Mouse (Mus musculus): ENCODE results near the gene Gpr27. TPM values are rescaled to one million over a fixed set of nuclear protein-coding genes. Genes with fewer than 3 reads are reported as not detected.

Gene Gpr27
- polyA plus RNA-seq, 1 experiment from 2014 or later, result 0.59 TPM

DNA sequence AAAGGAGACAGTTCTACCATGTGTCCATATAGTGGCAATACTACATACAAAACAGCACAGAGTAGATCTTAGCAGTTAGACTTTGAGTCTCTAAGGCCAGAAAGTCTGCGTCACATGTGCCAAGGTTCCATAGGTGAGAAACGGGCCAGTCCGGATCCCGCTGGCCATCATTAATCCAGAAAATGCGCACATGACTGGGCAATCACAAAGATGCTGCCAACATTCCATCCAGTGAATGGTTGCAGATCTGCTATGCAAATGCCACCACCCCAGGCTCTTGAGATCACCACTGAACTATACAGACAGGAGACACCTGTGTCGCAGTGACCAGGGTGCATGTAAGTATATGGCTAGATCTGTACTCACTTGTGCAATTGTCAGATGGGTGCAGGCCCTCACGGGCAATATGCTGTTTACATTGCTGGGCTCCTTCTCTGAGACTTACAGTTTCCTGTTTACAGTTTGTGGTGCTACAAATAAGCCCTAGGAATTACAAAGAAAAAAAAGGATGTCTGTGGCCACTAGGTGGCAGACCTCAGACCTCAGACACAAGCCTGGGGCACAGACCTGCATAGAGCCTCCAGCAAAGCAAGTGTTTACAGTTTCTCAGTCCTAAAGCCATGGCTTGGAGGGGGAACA lies 21.9 kb upstream of the Gpr27 start:
- 79% methylated on average over 7 of the region's 7 CpGs for WGBS
- Histone ChIP-seq H3K4me2 (ENCODE audit: low read depth, low read length) (no peak overlapping the region), H3K27me3 (ENCODE audit: control insufficient read depth, insufficient read depth, low read length) (0 out of 2 replicates have a peak, but pooled peaks cover 3% of the 10 kb centered on the region), H3K27ac (ENCODE audit: low read length) (no peak overlapping the region), H3K36me3 (ENCODE audit: control insufficient read depth, insufficient read depth) (no peaks in the 10 kb centered on the region), H3K4me1 (ENCODE audit: control insufficient read depth, insufficient read depth, low read length) (peaks cover 15% of the 10 kb centered on the region), H3K9me3 (replicated peaks; ENCODE audit: control insufficient read depth, low read length) (no peaks in the 10 kb centered on the region), H3K9ac (ENCODE audit: low read length) (no peak overlapping the region), H3K4me3 (ENCODE audit: low read length) (no peak overlapping the region)
- no peak for ATAC-seq (replicated peaks; ENCODE audit: extremely low read depth, insufficient read depth, low FRiP score)

DNA sequence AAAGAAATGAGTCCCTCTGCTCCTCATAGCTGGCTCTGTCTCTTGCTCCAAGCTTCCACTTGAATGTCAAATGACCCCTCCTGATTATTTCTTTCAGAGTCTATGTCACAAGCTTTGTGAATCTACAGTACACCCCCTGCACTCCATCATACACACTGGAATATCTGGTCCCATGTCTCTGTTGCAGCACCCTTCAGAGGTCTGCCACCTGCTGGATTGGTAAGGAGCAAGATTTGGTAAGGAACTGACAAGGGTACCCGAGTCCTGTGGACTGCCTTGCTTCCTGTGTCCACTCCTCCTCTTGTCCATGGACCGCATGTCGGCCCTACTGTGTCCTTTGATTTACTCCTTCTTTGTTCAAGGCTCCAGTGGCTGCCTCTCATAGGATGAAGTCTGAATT lies 20.7 kb upstream of the Gpr27 start:
- peaks cover 10% of the 10 kb centered on the region for H3K4me1 ChIP-seq (ENCODE audit: control insufficient read depth, insufficient read depth, low read length)
- H3K9me3 ChIP-seq (replicated peaks; ENCODE audit: control insufficient read depth, low read length), result no peaks in the 10 kb centered on the region
- H3K27ac ChIP-seq (ENCODE audit: low read length), result no peak overlapping the region
- no peak for ATAC-seq (replicated peaks; ENCODE audit: extremely low read depth, insufficient read depth, low FRiP score)
- no peak overlapping the region for H3K9ac ChIP-seq (ENCODE audit: low read length)
- H3K27me3 ChIP-seq (ENCODE audit: control insufficient read depth, insufficient read depth, low read length), result 0 out of 2 replicates have a peak, but pooled peaks cover 3% of the 10 kb centered on the region
- 64% methylated on average over 3 of the region's 3 CpGs for WGBS
- no peak overlapping the region for H3K4me2 ChIP-seq (ENCODE audit: low read depth, low read length)
- H3K4me3 ChIP-seq (ENCODE audit: low read length), result no peak overlapping the region
- no peaks in the 10 kb centered on the region for H3K36me3 ChIP-seq (ENCODE audit: control insufficient read depth, insufficient read depth)

DNA sequence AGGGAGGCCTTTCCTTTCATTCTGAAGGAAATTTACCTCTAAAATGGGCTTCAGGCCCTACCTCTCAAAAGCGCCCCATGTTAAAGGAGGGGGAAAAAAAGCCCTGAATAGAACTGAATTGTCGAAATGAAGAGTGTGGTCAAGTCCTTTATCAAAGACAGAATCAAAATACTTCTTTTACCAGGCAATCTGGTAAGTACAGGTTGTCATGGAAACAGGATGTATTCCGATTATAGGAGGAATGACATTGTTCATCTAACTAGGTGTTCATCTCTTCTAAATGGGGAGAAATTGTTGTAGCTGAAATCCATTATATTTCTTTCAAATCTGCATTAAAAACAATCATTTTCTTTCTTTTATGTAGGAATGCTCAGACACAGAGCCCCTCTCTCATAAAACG lies 18.0 kb upstream of the Gpr27 start:
- no peaks in the 10 kb centered on the region for H3K9me3 ChIP-seq (replicated peaks; ENCODE audit: control insufficient read depth, low read length)
- 83% methylated on average over 4 of the region's 4 CpGs for WGBS
- no peak overlapping the region for H3K27ac ChIP-seq (ENCODE audit: low read length)
- H3K27me3 ChIP-seq (ENCODE audit: control insufficient read depth, insufficient read depth, low read length), result peaks cover 5% of the 10 kb centered on the region; the same call in 1 of the 2 replicates
- no peaks in the 10 kb centered on the region for H3K4me1 ChIP-seq (ENCODE audit: control insufficient read depth, insufficient read depth, low read length)
- no peak overlapping the region for H3K4me2 ChIP-seq (ENCODE audit: low read depth, low read length)
- ATAC-seq (replicated peaks; ENCODE audit: extremely low read depth, insufficient read depth, low FRiP score), result no peak
- no peak overlapping the region for H3K4me3 ChIP-seq (ENCODE audit: low read length)
- H3K9ac ChIP-seq (ENCODE audit: low read length), result no peak overlapping the region
- no peaks in the 10 kb centered on the region for H3K36me3 ChIP-seq (ENCODE audit: control insufficient read depth, insufficient read depth)

DNA sequence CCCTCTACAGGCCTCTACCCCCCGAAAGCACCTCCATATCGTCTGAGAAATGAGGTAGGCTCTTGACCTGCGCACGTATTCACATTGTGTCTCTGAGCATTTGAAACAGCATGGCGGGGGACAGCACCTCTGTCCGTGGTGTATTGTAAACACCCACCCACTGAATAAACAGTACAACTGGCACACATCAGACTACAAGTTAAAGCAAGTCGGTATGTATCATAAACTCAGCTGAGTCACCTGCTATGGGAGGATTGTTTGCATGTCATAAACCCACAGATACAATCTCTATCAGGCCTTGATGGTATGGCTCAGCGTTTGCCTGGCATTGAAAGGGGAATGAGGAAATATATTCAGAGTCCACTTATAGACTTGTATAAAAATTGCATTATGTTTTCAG lies 15.2 kb upstream of the Gpr27 start:
- no peak overlapping the region for H3K4me3 ChIP-seq (ENCODE audit: low read length)
- ATAC-seq (replicated peaks; ENCODE audit: extremely low read depth, insufficient read depth, low FRiP score), result no peak
- H3K4me1 ChIP-seq (ENCODE audit: control insufficient read depth, insufficient read depth, low read length), result no peaks in the 10 kb centered on the region
- peaks cover 5% of the 10 kb centered on the region; the same call in 1 of the 2 replicates for H3K27me3 ChIP-seq (ENCODE audit: control insufficient read depth, insufficient read depth, low read length)
- H3K4me2 ChIP-seq (ENCODE audit: low read depth, low read length), result no peak overlapping the region
- H3K9me3 ChIP-seq (replicated peaks; ENCODE audit: control insufficient read depth, low read length), result no peaks in the 10 kb centered on the region
- H3K36me3 ChIP-seq (ENCODE audit: control insufficient read depth, insufficient read depth), result no peaks in the 10 kb centered on the region
- H3K27ac ChIP-seq (ENCODE audit: low read length), result no peak overlapping the region
- H3K9ac ChIP-seq (ENCODE audit: low read length), result no peak overlapping the region
- 80% methylated on average over 8 of the region's 8 CpGs for WGBS

DNA sequence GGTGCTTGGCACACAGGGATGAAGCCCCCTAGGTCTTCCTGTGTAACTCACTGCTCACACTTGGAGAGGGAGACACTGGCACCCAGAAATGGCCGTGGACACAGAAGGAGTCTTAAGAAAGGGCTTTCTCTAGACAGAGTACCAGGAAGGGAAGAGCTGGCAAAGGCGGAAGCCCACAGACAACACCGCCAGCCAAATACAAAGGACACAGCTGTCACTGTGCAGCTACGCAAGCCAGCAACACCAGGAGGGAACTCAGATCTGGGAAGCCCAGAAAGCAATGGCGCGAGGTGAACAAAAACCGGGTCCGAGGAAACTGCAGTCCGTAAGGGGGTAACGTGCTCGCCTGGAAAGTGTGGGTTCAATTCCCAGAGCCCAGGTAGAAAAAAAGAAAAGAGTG lies 14.4 kb upstream of the Gpr27 start:
- ATAC-seq (replicated peaks; ENCODE audit: extremely low read depth, insufficient read depth, low FRiP score), result no peak

DNA sequence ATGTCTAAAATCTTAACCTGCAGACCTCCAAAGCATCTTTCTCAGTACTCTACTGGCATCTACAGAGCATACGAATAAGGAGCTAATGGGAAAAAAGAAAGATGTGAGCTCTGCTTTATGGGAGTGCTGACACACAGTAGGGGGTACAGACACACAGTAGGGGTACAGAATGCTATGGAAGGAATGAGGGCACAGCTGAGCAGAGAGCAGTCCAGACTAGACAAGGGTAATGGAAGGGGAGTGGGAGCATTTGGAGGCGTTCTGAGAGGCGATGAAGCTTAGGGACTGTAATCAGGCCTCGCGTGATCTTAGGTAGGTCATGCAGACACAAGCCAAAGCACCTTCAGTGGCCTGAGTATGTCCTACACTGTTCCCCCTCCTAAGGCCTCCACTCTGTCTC lies 8.5 kb upstream of the Gpr27 start:
- H3K4me2 ChIP-seq (ENCODE audit: low read depth, low read length), result no peak overlapping the region
- H3K4me1 ChIP-seq (ENCODE audit: control insufficient read depth, insufficient read depth, low read length), result no peaks in the 10 kb centered on the region
- no peaks in the 10 kb centered on the region for H3K36me3 ChIP-seq (ENCODE audit: control insufficient read depth, insufficient read depth)
- 79% methylated on average over 5 of the region's 5 CpGs for WGBS
- no peaks in the 10 kb centered on the region for H3K27me3 ChIP-seq (ENCODE audit: control insufficient read depth, insufficient read depth, low read length)
- no peak overlapping the region for H3K4me3 ChIP-seq (ENCODE audit: low read length)
- H3K9ac ChIP-seq (ENCODE audit: low read length), result no peak overlapping the region
- peaks cover 8% of the 10 kb centered on the region for H3K9me3 ChIP-seq (replicated peaks; ENCODE audit: control insufficient read depth, low read length)
- ATAC-seq (replicated peaks; ENCODE audit: extremely low read depth, insufficient read depth, low FRiP score), result no peak
- H3K27ac ChIP-seq (ENCODE audit: low read length), result no peak overlapping the region

More for the DNA sequence above, 14.4 kb upstream of the Gpr27 start:
- no peak overlapping the region for H3K9ac ChIP-seq (ENCODE audit: low read length)
- 79% methylated on average over 11 of the region's 11 CpGs for WGBS
- no peak overlapping the region for H3K4me2 ChIP-seq (ENCODE audit: low read depth, low read length)
- H3K4me3 ChIP-seq (ENCODE audit: low read length), result no peak overlapping the region
- H3K27me3 ChIP-seq (ENCODE audit: control insufficient read depth, insufficient read depth, low read length), result peaks cover 5% of the 10 kb centered on the region; the same call in 1 of the 2 replicates
- no peaks in the 10 kb centered on the region for H3K36me3 ChIP-seq (ENCODE audit: control insufficient read depth, insufficient read depth)
- H3K27ac ChIP-seq (ENCODE audit: low read length), result no peak overlapping the region
- no peaks in the 10 kb centered on the region for H3K4me1 ChIP-seq (ENCODE audit: control insufficient read depth, insufficient read depth, low read length)
- H3K9me3 ChIP-seq (replicated peaks; ENCODE audit: control insufficient read depth, low read length), result no peaks in the 10 kb centered on the region

DNA sequence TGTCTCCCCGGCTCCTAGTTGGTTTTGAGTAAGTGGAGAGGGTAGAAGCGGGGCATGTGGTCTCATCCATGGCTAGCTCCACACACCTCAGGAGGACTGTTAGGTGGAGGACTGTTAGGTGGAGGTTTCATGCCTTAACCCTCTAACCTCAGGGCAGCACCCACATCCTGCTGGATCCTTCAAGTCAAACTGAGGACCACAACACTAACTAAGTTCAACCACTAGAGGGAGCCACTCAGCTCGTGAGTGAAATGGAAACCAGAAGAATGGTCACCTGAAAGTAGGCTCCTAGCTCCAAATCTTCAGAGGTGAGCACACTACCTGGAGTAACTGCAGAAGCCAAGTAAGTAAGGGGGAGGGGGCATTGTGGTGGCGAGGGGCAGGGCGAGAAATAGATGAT lies 7.6 kb upstream of the Gpr27 start:
- Histone ChIP-seq H3K27ac (ENCODE audit: low read length) (no peak overlapping the region), H3K9ac (ENCODE audit: low read length) (no peak overlapping the region), H3K4me1 (ENCODE audit: control insufficient read depth, insufficient read depth, low read length) (no peaks in the 10 kb centered on the region), H3K9me3 (replicated peaks; ENCODE audit: control insufficient read depth, low read length) (peaks cover 8% of the 10 kb centered on the region), H3K4me3 (ENCODE audit: low read length) (no peak overlapping the region), H3K36me3 (ENCODE audit: control insufficient read depth, insufficient read depth) (no peaks in the 10 kb centered on the region), H3K27me3 (ENCODE audit: control insufficient read depth, insufficient read depth, low read length) (peaks cover 4% of the 10 kb centered on the region; the same call in 1 of the 2 replicates), H3K4me2 (ENCODE audit: low read depth, low read length) (no peak overlapping the region)
- WGBS, result 49% methylated on average over 5 of the region's 5 CpGs
- ATAC-seq (replicated peaks; ENCODE audit: extremely low read depth, insufficient read depth, low FRiP score), result no peak

DNA sequence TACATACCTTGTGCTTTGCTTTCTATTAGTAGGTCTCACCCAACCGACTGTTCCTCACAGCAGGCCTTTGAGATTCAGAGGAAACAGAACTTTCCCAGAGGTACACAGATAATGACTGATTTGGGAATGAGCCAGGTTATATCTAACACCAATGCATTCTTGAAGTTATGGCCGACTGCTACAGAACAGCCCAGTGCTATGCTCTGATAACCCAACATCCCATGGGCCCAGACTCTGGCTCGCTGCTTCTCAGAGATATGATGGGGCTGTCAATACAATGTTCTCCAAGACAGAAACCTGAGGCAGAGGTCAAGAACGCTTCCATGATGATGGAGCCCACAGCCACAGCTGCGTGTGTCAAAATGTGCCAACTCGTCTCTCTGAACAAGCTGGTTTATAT lies 4.0 kb upstream of the Gpr27 start:
- Histone ChIP-seq H3K27ac (ENCODE audit: low read length) (no peak overlapping the region), H3K9me3 (replicated peaks; ENCODE audit: control insufficient read depth, low read length) (peaks cover 8% of the 10 kb centered on the region), H3K4me2 (ENCODE audit: low read depth, low read length) (no peak overlapping the region), H3K9ac (ENCODE audit: low read length) (no peak overlapping the region), H3K4me1 (ENCODE audit: control insufficient read depth, insufficient read depth, low read length) (peaks cover 5% of the 10 kb centered on the region; the same call in 1 of the 2 replicates), H3K36me3 (ENCODE audit: control insufficient read depth, insufficient read depth) (no peaks in the 10 kb centered on the region), H3K27me3 (ENCODE audit: control insufficient read depth, insufficient read depth, low read length) (peaks cover 38% of the 10 kb centered on the region), H3K4me3 (ENCODE audit: low read length) (no peak overlapping the region)
- 65% methylated on average over 6 of the region's 6 CpGs for WGBS
- ATAC-seq (replicated peaks; ENCODE audit: extremely low read depth, insufficient read depth, low FRiP score), result no peak

DNA sequence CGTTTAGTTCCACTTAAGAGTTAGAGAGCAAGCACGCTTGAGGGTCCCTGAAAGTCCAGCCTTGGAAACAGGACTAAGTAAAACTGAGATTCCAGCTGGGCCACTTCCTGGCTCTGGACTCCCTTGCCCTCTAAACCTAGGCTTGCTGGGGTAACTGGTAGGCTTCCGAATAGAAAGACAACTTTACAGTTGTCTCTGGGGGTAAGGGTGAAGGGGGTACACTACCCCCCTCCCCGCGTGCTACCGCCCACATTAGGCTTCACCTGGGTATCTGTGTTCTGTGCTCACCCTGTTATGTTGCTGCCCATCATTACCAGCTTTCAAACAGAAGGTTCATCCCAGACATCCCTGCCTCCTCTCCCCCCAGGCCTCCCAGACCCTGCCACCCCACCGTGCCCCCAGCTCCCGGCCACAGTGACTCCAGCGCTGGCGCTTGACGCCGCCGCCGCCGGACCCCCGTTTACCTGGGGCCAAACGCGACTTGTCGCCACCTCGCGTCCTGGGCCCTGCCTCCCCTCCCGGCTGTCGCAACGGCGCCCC lies 743 bp upstream of the Gpr27 start:
- Histone ChIP-seq H3K27ac (ENCODE audit: low read length) (no peak overlapping the region), H3K4me1 (ENCODE audit: control insufficient read depth, insufficient read depth, low read length) (peaks cover 5% of the 10 kb centered on the region; the same call in 1 of the 2 replicates), H3K4me2 (ENCODE audit: low read depth, low read length) (peak overlapping the region; percentile 95), H3K36me3 (ENCODE audit: control insufficient read depth, insufficient read depth) (no peaks in the 10 kb centered on the region), H3K4me3 (ENCODE audit: low read length) (peak overlapping the region; percentile 78), H3K9ac (ENCODE audit: low read length) (peak overlapping the region; percentile 74), H3K27me3 (ENCODE audit: control insufficient read depth, insufficient read depth, low read length) (peaks cover 64% of the 10 kb centered on the region), H3K9me3 (replicated peaks; ENCODE audit: control insufficient read depth, low read length) (no peaks in the 10 kb centered on the region)
- no peak for ATAC-seq (replicated peaks; ENCODE audit: extremely low read depth, insufficient read depth, low FRiP score)
- WGBS, result 7% methylated on average over 25 of the region's 25 CpGs

All from heart, embryonic 16.5 days (tissue).